Mouse (Mus musculus): ENCODE results near the gene Capn11. TPM values are rescaled to one million over a fixed set of nuclear protein-coding genes. Genes with fewer than 3 reads are reported as not detected.

Capn11 gene
- total and polyA plus RNA-seq, 3 experiments = 0.03 TPM; not detected in 2

DNA sequence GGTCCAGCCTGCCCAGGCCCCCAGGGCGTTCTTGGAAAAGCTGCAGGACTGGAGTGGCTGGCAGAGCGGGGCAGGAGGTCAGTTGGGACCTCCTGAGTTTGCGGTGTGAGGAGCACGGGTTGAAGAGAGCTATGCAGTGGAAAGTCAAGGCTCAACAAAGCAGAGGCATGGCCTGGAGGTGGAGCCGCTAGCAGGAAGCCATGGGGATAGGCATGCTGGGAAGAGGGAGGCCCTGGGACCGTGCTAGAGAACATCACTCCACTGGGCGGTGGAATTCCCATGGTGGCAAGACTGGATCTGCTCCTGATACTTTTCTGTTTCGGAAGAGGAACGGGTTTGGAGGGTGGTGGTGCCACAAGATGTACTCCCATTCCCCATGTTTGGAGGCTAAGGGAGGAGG, 37.9 kb upstream of the Capn11 start:
- Histone ChIP-seq H3K27me3 (ENCODE audit: control insufficient read depth in 1 of 2, insufficient read depth in 2 of 2, low read length in 2 of 2) (no peaks in the 10 kb centered on the region), H3K36me3 (ENCODE audit: control insufficient read depth in 1 of 2, insufficient read depth in 2 of 2, low read length in 2 of 2) (peaks cover 2 to 12% of the 10 kb centered on the region in 2 experiments; a peak in 3 of 4 replicates), H3K27ac (ENCODE audit: control insufficient read depth, low read depth, low read length) (no peak overlapping the region), H3K79me2 (ENCODE audit: control insufficient read depth, insufficient read depth, low read length, poor library complexity) (peaks cover 4% of the 10 kb centered on the region; the same call in 1 of the 2 replicates), H3K9ac (ENCODE audit: control insufficient read depth, low read depth, low read length, poor library complexity, severe bottlenecking) (no peak overlapping the region), H3K4me3 (ENCODE audit: control insufficient read depth in 1 of 2, insufficient read depth in 1 of 2, low read depth in 2 of 2, low read length in 2 of 2) (no peak overlapping the region), H3K4me1 (ENCODE audit: control insufficient read depth in 1 of 2, insufficient read depth in 2 of 2, low read length in 2 of 2) (peaks cover 6 to 19% of the 10 kb centered on the region in 2 experiments), H3K9me3 (replicated peaks; ENCODE audit: insufficient read depth, low read length) (no peaks in the 10 kb centered on the region)
- no peak for DNase-seq (ENCODE audit: low read depth, low spot score)
- TF ChIP-seq MXI1 (IDR thresholded peaks at IDR 0.05; ENCODE audit: low read depth, low read length) (no peak), TAL1 (IDR thresholded peaks at IDR 0.05; ENCODE audit: low read length) (no peak), ZNF384 (IDR thresholded peaks at IDR 0.05; ENCODE audit: low read depth, low read length) (no peak), HCFC1 (IDR thresholded peaks at IDR 0.05; ENCODE audit: low read depth, low read length) (no peak), TCF12 (IDR thresholded peaks at IDR 0.05; ENCODE audit: low read depth, low read length) (no peak), UBTF (IDR thresholded peaks at IDR 0.05; ENCODE audit: borderline replicate concordance, insufficient read depth, low read depth, low read length) (no peak), MAX (IDR thresholded peaks at IDR 0.05; ENCODE audit: low read length) (no peak), TBP (IDR thresholded peaks at IDR 0.05; ENCODE audit: low read depth, low read length) (no peak), POLR2A (IDR thresholded peaks at IDR 0.05; ENCODE audit: control insufficient read depth in 1 of 2, insufficient read depth in 1 of 2, low read depth in 1 of 2, low read length in 2 of 2, poor library complexity in 1 of 2) (no peak), ZMIZ1 (IDR thresholded peaks at IDR 0.05; ENCODE audit: low read depth, low read length) (no peak), ZC3H11A (IDR thresholded peaks at IDR 0.05; ENCODE audit: low read depth, low read length) (no peak), POLR2AphosphoS5 (IDR thresholded peaks at IDR 0.05; ENCODE audit: borderline replicate concordance, low read depth, low read length) (no peak)

DNA sequence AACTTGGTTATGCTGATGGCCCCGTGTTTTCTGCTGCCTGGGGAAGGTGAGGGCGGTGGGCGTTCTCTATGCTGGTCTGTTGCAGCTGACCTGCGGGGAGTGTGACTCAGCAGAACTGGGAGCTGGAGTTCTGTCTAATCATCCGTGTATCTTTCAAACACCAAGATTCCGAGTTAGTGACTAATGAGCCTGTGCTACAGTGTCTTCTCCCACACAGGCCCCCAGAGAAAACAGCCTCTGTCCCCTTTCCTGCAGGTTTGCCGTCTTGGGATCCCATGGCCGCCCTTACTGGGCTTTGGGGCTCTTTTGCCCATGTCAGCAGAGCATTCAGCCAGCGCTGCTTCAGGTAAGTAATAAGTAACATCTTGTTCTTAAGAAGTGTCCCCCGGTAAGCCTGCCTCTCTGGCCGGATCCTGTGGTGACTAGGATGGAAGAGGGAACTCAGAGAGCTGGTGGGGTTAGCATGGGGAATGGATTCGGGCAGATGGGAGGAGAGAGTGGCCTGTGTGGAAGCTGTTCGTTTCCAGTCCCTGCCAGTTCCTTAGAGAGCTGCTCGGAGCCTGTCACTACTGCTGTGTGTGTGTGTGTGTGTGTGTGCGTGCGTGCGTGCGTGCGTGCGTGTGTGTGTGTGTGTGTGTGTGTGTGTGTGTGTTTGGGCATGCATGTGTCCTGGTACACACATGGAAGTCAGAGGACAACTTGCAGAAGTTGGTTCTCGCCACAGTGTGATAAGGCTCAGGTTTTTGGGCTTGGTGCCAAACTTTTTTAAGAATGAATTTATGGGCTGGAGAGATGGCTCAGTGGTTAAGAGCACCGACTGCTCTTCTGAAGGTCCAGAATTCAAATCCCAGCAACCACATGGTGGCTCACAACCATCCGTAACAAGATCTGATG, 36.3 kb upstream of the Capn11 start:
- H3K4me3 ChIP-seq (ENCODE audit: control insufficient read depth in 1 of 2, insufficient read depth in 1 of 2, low read depth in 2 of 2, low read length in 2 of 2) = peak overlapping the region; percentile 26 to 57; a peak in 3 of 4 replicates
- H3K36me3 ChIP-seq (ENCODE audit: control insufficient read depth in 1 of 2, insufficient read depth in 2 of 2, low read length in 2 of 2) = peaks cover 2 to 12% of the 10 kb centered on the region in 2 experiments; a peak in 3 of 4 replicates
- TF ChIP-seq CHD2 (IDR thresholded peaks at IDR 0.05; ENCODE audit: low read length) = no peak
- TF ChIP-seq ZNF384 (IDR thresholded peaks at IDR 0.05; ENCODE audit: low read depth, low read length) = peak; percentile 77
- peak; percentile 86 for TF ChIP-seq GABPA (IDR thresholded peaks at IDR 0.05; ENCODE audit: low read depth, low read length)
- TF ChIP-seq JUND (IDR thresholded peaks at IDR 0.05; ENCODE audit: low read depth, low read length) = no peak
- TF ChIP-seq CHD1 (IDR thresholded peaks at IDR 0.05; ENCODE audit: low read depth, low read length) = peak; percentile 64; the same call in 1 of the 2 replicates
- TF ChIP-seq GATA1 (IDR thresholded peaks at IDR 0.05; ENCODE audit: low read depth, low read length) = peak; percentile 76
- no peak for TF ChIP-seq ZMIZ1 (IDR thresholded peaks at IDR 0.05; ENCODE audit: low read depth, low read length)
- no peak for TF ChIP-seq CTCF (IDR thresholded peaks at IDR 0.05 in 2 of 3, conservative IDR thresholded peaks at IDR 0.05 in 1 of 3; ENCODE audit: control insufficient read depth in 1 of 3, insufficient read depth in 1 of 3, low read depth in 2 of 3, low read length in 3 of 3, poor library complexity in 1 of 3, severe bottlenecking in 1 of 3)
- TF ChIP-seq SIN3A (IDR thresholded peaks at IDR 0.05; ENCODE audit: low read length) = peak; percentile 30; the same call in 1 of the 2 replicates
- no peak for TF ChIP-seq MEF2A (IDR thresholded peaks at IDR 0.05; ENCODE audit: extremely low read depth, insufficient replicate concordance, low read depth, low read length, poor library complexity, severe bottlenecking)
- TF ChIP-seq ETS1 (IDR thresholded peaks at IDR 0.05; ENCODE audit: low read depth, low read length) = peak; percentile 78
- no peak for TF ChIP-seq UBTF (IDR thresholded peaks at IDR 0.05; ENCODE audit: borderline replicate concordance, insufficient read depth, low read depth, low read length)
- TF ChIP-seq HCFC1 (IDR thresholded peaks at IDR 0.05; ENCODE audit: low read depth, low read length) = no peak
- TF ChIP-seq RCOR1 (IDR thresholded peaks at IDR 0.05; ENCODE audit: low read depth, low read length) = peak; percentile 81
- TF ChIP-seq E2F4 (IDR thresholded peaks at IDR 0.05; ENCODE audit: borderline replicate concordance, low read depth, low read length) = no peak
- TF ChIP-seq SMC3 (IDR thresholded peaks at IDR 0.05; ENCODE audit: low read depth, low read length) = no peak
- no peak for TF ChIP-seq NRF1 (IDR thresholded peaks at IDR 0.05; ENCODE audit: insufficient read depth, low read depth, low read length, poor library complexity, severe bottlenecking)
- TF ChIP-seq MXI1 (IDR thresholded peaks at IDR 0.05; ENCODE audit: low read depth, low read length) = peak; percentile 74
- TF ChIP-seq MAX (IDR thresholded peaks at IDR 0.05; ENCODE audit: low read length) = peak; percentile 69; the same call in 1 of the 2 replicates
- peak; percentile 57 to 66 for TF ChIP-seq EP300 (IDR thresholded peaks at IDR 0.05; ENCODE audit: low read depth in 1 of 2, low read length in 2 of 2)
- no peak for TF ChIP-seq POLR2AphosphoS5 (IDR thresholded peaks at IDR 0.05; ENCODE audit: borderline replicate concordance, low read depth, low read length)
- peak; percentile 65; the same call in 1 of the 2 replicates for TF ChIP-seq MAFK (IDR thresholded peaks at IDR 0.05; ENCODE audit: borderline replicate concordance, low read depth, low read length)
- TF ChIP-seq TBP (IDR thresholded peaks at IDR 0.05; ENCODE audit: low read depth, low read length) = no peak

More for the DNA sequence above, 36.3 kb upstream of the Capn11 start:
- Histone ChIP-seq H3K27ac (ENCODE audit: control insufficient read depth, low read depth, low read length) (peak overlapping the region; percentile 79), H3K9ac (ENCODE audit: control insufficient read depth, low read depth, low read length, poor library complexity, severe bottlenecking) (peak overlapping the region; percentile 44), H3K9me3 (replicated peaks; ENCODE audit: insufficient read depth, low read length) (no peaks in the 10 kb centered on the region), H3K79me2 (ENCODE audit: control insufficient read depth, insufficient read depth, low read length, poor library complexity) (peaks cover 4% of the 10 kb centered on the region; the same call in 1 of the 2 replicates), H3K27me3 (ENCODE audit: control insufficient read depth in 1 of 2, insufficient read depth in 2 of 2, low read length in 2 of 2) (no peaks in the 10 kb centered on the region), H3K4me1 (ENCODE audit: control insufficient read depth in 1 of 2, insufficient read depth in 2 of 2, low read length in 2 of 2) (peaks cover 6 to 19% of the 10 kb centered on the region in 2 experiments)
- DNase-seq (ENCODE audit: low read depth, low spot score) = peak; percentile 93
